Mouse (Mus musculus) spleen, adult 2 months (tissue): Measurements from ENCODE around the gene Gm42906. TPM values are rescaled to one million over a fixed set of nuclear protein-coding genes. Genes with fewer than 3 reads are reported as not detected.

ENCODE experiments used
- DNase-seq, 2 experiments: peaks; one replicate each; pipeline versions ENCODE4 v3.0.0 to v3.0.0-alpha.2; 2012 to 2021; ENCODE audit warnings: low spot score in 2 of 2, low read depth in 1 of 2
- H3K27ac ChIP-seq: fragments of 200-500 bp; 2 replicates; pipeline ENCODE4 v1.5.1; 2012; ENCODE audit warnings: low read length, inconsistent platforms; ENCODE audit not compliant: insufficient read depth
- H3K27me3 ChIP-seq: fragments of 200-500 bp; 2 replicates; pipeline ENCODE4 v1.6.1; 2012; ENCODE audit warnings: mild to moderate bottlenecking, moderate library complexity, low read length, inconsistent platforms; ENCODE audit not compliant: control insufficient read depth, insufficient read depth
- H3K36me3 ChIP-seq: fragments of 200-500 bp; 2 replicates; pipeline ENCODE4 v1.6.1; 2012; ENCODE audit warnings: mild to moderate bottlenecking, low read length, inconsistent platforms; ENCODE audit not compliant: control insufficient read depth, insufficient read depth
- H3K4me1 ChIP-seq: fragments of 200-500 bp; 2 replicates; pipeline ENCODE4 v1.6.1; 2011; ENCODE audit warnings: inconsistent platforms; ENCODE audit not compliant: control insufficient read depth, insufficient read depth, insufficient read length
- H3K4me3 ChIP-seq: fragments of 200-500 bp; 2 replicates; pipeline ENCODE4 v1.5.1; 2011; ENCODE audit warnings: mild to moderate bottlenecking, inconsistent platforms; ENCODE audit not compliant: insufficient read depth, insufficient read length; ENCODE audit errors: extremely low read depth
- CTCF ChIP-seq: fragments of 200-500 bp; IDR thresholded peaks from 2 replicates; pipeline ENCODE4 v1.5.1; 2011; ENCODE audit warnings: mild to moderate bottlenecking, inconsistent platforms; ENCODE audit not compliant: insufficient read depth, insufficient read length, insufficient replicate concordance; ENCODE audit errors: extremely low read depth
- POLR2A ChIP-seq: fragments of 200-500 bp; IDR thresholded peaks from 2 replicates; pipeline ENCODE4 v1.6.1; 2011; ENCODE audit warnings: low read depth, low read length, inconsistent platforms
- WGBS: fragments of 180-500 bp; shearing (Covaris S2); methylation state at CpG from one replicate; pipeline ENCODE4 v1.1.7; 2018; 5-methylcytosine and 5-hydroxymethylcytosine counted together
- polyA plus RNA-seq: library from polyadenylated mRNA; depleted of rRNA; stranded (reverse); fragments of >200 nt; gene quantifications from 2 replicates; pipeline ENCODE4 v1.2.3, GENCODE M21; 2012

Gm42906 gene
- polyA plus RNA-seq, 1 experiment, result not detected

DNA sequence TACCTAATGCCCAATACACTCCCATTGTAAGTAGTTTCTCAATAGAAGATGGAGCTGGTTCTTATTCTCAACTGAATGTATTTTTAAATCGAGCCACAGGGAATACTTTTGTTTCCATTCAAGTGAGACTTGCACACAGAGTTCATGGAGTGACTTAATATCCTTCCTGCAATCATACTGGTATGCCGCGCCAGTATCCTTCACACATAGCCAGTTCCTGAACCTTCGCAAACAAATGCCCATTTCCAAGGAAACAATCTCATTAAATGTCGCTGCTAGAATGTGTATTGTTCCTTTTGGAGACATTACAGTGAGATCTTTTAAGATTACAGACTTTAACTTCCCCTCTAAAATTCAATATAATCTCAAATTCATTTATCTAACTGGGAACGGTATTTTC lies 239.3 kb downstream of the Gm42906 start:
- no peak overlapping the region for H3K27ac ChIP-seq
- TF ChIP-seq POLR2A, result no peak
- no peak for TF ChIP-seq CTCF
- WGBS, result 80% methylated on average over 6 of the region's 6 CpGs
- no peaks in the 10 kb centered on the region for H3K4me1 ChIP-seq
- no peak overlapping the region for H3K4me3 ChIP-seq
- DNase-seq, result no peak
- H3K27me3 ChIP-seq, result peaks cover 5% of the 10 kb centered on the region
- no peaks in the 10 kb centered on the region for H3K36me3 ChIP-seq

GRCm38 (mm10) chr5:151187336-151187735 lies 240.6 kb downstream of the Gm42906 start:
- Histone ChIP-seq H3K4me1 (no peaks in the 10 kb centered on the region), H3K27ac (no peak overlapping the region), H3K4me3 (no peak overlapping the region), H3K27me3 (peaks cover 5% of the 10 kb centered on the region), H3K36me3 (no peaks in the 10 kb centered on the region)
- no peak for TF ChIP-seq CTCF
- no peak for TF ChIP-seq POLR2A
- no peak for DNase-seq
- 85% methylated on average over 11 of the region's 11 CpGs for WGBS

GRCm38 (mm10) chr5:151185286-151185856 lies 242.6 kb downstream of the Gm42906 start:
- TF ChIP-seq CTCF, result no peak
- 81% methylated on average over 8 of the region's 8 CpGs for WGBS
- no peak overlapping the region for H3K4me3 ChIP-seq
- H3K4me1 ChIP-seq, result no peaks in the 10 kb centered on the region
- H3K36me3 ChIP-seq, result no peaks in the 10 kb centered on the region
- DNase-seq, result no peak
- H3K27ac ChIP-seq, result no peak overlapping the region
- peaks cover 2% of the 10 kb centered on the region for H3K27me3 ChIP-seq

DNA sequence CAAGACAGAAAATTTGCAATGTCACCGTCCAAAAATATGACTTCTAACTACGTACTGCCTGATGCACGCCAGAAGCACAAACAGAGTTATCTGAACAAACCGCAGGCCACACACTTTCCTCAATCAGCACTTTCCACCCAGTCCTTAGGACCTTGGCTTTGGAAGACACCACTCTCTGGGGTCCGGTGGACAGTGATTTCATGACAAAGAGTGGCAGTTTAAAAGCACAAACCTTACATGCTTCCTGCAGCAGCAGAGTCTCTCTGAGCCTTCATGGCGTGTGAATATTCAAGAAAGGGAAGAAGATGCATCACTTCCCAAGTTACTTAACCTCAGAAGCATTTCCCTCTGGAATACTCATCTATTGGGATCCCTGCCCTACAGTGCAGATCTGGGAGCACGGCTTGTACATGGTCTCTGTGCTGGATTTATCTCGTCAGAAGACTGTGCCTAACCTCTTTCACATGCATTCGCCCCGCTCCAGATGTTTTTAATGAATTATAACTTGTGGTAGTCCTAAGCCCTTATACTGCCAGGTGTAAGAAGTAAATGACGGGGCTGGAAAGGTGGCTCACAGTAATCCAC lies 244.2 kb downstream of the Gm42906 start:
- no peaks in the 10 kb centered on the region for H3K27me3 ChIP-seq
- H3K4me3 ChIP-seq, result no peak overlapping the region
- DNase-seq, result no peak
- no peaks in the 10 kb centered on the region for H3K4me1 ChIP-seq
- H3K36me3 ChIP-seq, result no peaks in the 10 kb centered on the region
- TF ChIP-seq POLR2A (no peak), CTCF (no peak)
- 67% methylated on average over 11 of the region's 11 CpGs for WGBS
- no peak overlapping the region for H3K27ac ChIP-seq

DNA sequence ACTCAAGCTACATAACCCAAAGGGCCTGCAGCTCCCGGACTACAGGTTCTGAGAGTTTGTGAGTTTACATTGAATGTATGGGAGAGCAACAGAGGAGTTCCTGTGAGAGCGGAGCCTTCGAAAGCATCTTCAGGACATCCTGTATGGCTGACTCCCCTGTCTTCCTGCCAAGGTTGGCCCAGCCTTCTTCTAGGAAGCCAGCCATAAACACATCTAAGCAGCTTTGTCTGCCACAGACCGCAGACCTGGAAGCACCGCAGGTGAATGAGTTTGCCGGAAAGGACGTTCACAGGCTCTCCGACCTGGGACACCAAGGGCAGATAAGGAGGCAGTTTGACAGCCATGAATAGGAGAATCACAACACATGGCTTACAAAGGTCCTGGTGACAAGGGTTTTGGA lies 246.7 kb downstream of the Gm42906 start:
- TF ChIP-seq POLR2A (no peak), CTCF (no peak)
- Histone ChIP-seq H3K27me3 (no peaks in the 10 kb centered on the region), H3K4me3 (no peak overlapping the region), H3K36me3 (no peaks in the 10 kb centered on the region), H3K27ac (no peak overlapping the region), H3K4me1 (no peaks in the 10 kb centered on the region)
- WGBS, result 93% methylated on average over 8 of the region's 8 CpGs
- no peak for DNase-seq

DNA sequence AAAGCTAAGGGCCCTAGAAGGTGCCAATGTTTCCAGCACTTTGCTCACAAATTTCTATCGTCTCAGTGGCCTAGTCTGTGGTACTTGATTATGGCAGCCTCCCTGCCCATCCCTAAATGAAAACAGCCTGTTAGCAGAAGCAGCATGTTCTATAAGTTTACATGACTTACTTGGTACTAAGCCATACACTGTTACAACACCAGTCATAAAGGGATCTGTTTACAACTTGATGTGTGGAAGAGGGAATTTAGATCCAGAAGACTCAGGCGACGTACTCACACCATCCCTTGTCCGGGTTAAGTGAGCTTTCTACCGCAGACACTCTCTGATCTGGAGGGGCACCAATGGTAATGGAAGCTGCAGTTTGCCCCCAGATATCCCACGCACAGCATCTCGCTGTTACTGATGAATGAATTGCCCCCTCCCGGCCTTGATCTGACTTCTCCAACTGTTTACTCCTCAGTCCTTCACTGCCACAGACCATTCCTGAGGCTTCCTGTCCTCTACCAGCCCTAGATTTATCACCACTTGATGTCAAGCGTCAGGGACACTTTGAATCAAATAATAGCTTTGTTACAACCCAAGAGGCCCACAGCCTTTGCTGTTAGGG lies 247.7 kb downstream of the Gm42906 start:
- Histone ChIP-seq H3K4me3 (no peak overlapping the region), H3K4me1 (no peaks in the 10 kb centered on the region), H3K27ac (no peak overlapping the region), H3K36me3 (no peaks in the 10 kb centered on the region), H3K27me3 (no peaks in the 10 kb centered on the region)
- no peak for DNase-seq
- TF ChIP-seq POLR2A, result no peak
- no peak for TF ChIP-seq CTCF
- 90% methylated on average over 9 of the region's 9 CpGs for WGBS

DNA sequence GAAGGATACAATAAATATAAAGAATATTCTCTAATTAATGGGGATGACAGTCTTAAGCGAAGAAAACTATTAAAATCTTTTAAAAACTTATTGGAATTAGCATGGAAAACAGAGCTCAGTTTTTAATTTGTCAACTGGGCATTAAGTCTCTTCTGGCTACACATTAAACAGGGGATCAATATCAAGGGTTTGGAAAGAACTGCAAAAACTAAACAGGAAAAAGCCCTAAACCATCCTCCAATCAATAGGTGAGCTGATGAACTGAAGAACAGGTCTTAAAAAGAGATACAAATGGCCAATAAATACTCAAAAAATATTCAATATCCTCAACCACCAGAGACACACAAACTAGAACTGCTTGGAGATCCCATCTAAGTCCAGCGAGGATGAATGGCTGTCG lies 250.8 kb downstream of the Gm42906 start:
- H3K36me3 ChIP-seq, result no peaks in the 10 kb centered on the region
- no peak for DNase-seq
- 85% methylated on average over 3 of the region's 3 CpGs for WGBS
- TF ChIP-seq POLR2A, result no peak
- TF ChIP-seq CTCF, result no peak
- no peaks in the 10 kb centered on the region for H3K4me1 ChIP-seq
- no peaks in the 10 kb centered on the region for H3K27me3 ChIP-seq
- H3K27ac ChIP-seq, result no peak overlapping the region
- H3K4me3 ChIP-seq, result no peak overlapping the region
